Mouse (Mus musculus): ENCODE results near the gene Dars.
"Not testable (repeated sequence)": the region's sequence is repeated elsewhere in the genome, so short reads cannot be mapped to it uniquely, and the experiment has no call there.

The Dars gene

DNA sequence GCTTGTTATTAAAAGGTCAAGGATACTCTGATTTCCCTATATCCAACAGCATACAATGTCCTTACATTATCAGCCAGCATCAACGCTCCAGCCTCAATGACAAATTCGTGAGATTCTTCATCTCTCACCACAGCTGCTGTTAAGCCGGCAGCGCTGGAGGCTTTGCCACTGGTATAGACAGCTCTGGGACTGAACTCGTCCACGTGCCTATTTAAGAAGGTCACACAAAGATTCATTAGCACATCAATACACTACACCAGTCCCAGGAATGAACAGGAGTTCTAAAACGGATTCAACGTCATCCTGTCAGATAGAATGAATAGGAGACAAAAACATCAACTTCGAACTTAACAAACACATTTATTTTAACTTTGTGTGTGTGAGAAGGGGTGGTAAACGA, 72.9 kb downstream of the Dars start:
- no peak for DNase-seq (ENCODE audit: low read depth)

DNA sequence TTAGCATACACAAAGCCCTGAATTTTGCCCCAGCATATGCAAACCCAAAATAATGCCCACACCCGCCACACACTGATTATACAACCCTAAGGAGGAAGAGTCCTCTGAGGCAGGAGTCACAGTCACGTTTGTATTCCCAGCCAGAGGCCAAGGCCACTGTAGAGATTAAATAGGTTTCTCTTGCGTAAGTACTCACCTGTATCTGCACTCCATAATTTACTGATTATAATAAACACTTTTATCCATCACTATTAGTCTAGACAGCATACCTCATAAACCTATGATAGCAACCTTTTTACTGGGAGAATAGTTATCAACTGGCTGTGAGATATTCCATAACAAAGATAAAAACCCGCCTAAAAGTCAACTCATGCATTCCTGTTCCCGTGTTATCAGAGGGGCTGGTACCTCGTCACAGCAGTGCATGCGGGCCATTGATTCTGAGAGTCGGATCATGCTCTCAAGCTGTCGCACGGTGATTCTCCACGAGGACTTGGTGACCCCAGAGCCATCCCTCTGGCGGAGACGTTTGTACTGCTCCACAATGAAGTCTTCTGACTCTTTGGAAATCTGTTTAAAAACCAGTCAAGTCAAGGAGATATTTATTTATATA, 79.4 kb downstream of the Dars start:
- DNase-seq (ENCODE audit: low read depth), result no peak

DNA sequence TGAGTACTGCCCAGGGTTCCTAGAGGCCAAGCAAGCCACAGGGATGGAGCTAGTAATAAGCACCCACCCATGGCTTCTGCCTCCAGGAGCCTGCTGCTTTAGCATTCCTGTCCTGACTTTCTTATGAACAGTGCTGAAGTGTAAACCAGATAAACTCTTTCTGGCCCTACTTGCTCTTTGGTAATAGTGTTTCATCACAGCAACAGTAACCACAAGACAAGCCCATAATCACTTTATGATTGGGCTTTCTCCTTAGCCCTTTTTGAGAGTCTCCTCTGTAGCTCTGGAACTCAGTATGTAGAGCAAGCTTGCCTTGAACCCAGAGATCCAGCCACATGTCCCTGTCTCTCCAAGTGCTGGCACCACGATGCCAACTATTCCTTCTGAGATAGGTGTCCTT, 86.9 kb downstream of the Dars start:
- DNase-seq (ENCODE audit: low read depth), result no peak

- no peak for DNase-seq (ENCODE audit: low read depth)
Observed at GRCm38 (mm10) chr1:128328218-128328617, 89.0 kb downstream of the Dars start, which contains the start of gene Lct. Gene Lct (minus strand): TSS chr1:128328318.

DNA sequence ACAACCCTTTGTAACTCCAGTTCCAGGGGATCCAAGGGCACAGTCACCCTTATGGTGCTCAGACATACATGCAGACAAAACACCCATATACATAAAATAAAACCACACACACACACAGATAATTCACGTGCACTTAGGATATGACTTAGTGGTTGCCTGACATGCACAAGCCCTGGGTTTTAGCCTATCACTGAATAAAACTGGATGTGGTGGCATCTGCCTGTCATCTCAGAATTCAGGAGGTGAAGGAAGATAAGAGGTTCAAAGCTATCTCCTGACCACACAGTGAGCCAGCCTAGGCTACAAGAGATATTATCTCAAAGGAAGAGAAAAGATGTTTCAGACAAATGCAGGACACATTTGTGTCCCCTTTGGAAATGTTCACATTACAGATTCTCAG, 90.0 kb downstream of the Dars start:
- DNase-seq (ENCODE audit: low read depth), result no peak

- no peak for DNase-seq (ENCODE audit: low read depth)
Observed at GRCm38 (mm10) chr1:128324776-128325175, 92.4 kb downstream of the Dars start.

GRCm38 (mm10) chr1:128323026-128323643, 94.0 kb downstream of the Dars start:
- no peak for DNase-seq (ENCODE audit: low read depth)

- not testable (repeated sequence) for DNase-seq (ENCODE audit: low read depth)
Observed at GRCm38 (mm10) chr1:128319266-128319665, 97.9 kb downstream of the Dars start.

GRCm38 (mm10) chr1:128314665-128315064, 102.5 kb downstream of the Dars start:
- no peak for DNase-seq (ENCODE audit: low read depth)

Data from induced T-regulatory cell, adult 2 months (primary cell).